Mouse (Mus musculus): ENCODE data around the gene Gm5089.
"Not testable (repeated sequence)": the region's sequence is repeated elsewhere in the genome, so short reads cannot be mapped to it uniquely, and the experiment has no call there.

GRCm38 (mm10) chr14:122459332-122459731 lies 8.4 kb upstream of the Gm5089 start:
- not testable (repeated sequence) for TF ChIP-seq CTCF (IDR thresholded peaks at IDR 0.05; ENCODE audit: extremely low read depth, insufficient read length, insufficient replicate concordance, low read depth, low read length); POLR2A (IDR thresholded peaks at IDR 0.05; ENCODE audit: low read depth, low read length)
